Mouse (Mus musculus): ENCODE measurements around the gene Igfn1.

Gene Igfn1

GRCm38 (mm10) chr1:135933704-135934293 lies 72.3 kb downstream of the Igfn1 start:
- DNase-seq (ENCODE audit: low read depth, low spot score), result peak; percentile 69

- peak; percentile 42 for DNase-seq (ENCODE audit: low read depth, low spot score)
Measured at GRCm38 (mm10) chr1:135929876-135930275, 76.3 kb downstream of the Igfn1 start.

GRCm38 (mm10) chr1:135925848-135926247 lies 80.3 kb downstream of the Igfn1 start:
- DNase-seq (ENCODE audit: low read depth, low spot score), result peak; percentile 25

- no peak for DNase-seq (ENCODE audit: low read depth, low spot score)
Measured at GRCm38 (mm10) chr1:135924377-135924994, 81.7 kb downstream of the Igfn1 start.

- DNase-seq (ENCODE audit: low read depth, low spot score), result no peak
Measured at GRCm38 (mm10) chr1:135923229-135923628, 82.9 kb downstream of the Igfn1 start.

GRCm38 (mm10) chr1:135918644-135919407 lies 87.3 kb downstream of the Igfn1 start, which contains the start of gene Pkp1:
Gene Pkp1 (minus strand): TSS chr1:135919207.
- DNase-seq (ENCODE audit: low read depth, low spot score), result no peak

- no peak for DNase-seq (ENCODE audit: low read depth, low spot score)
Measured at GRCm38 (mm10) chr1:135917206-135917605, 88.9 kb downstream of the Igfn1 start.

- DNase-seq (ENCODE audit: low read depth, low spot score), result no peak
Measured at GRCm38 (mm10) chr1:135916486-135917058, 89.6 kb downstream of the Igfn1 start.

- DNase-seq (ENCODE audit: low read depth, low spot score), result no peak
Measured at GRCm38 (mm10) chr1:135913657-135914056, 92.5 kb downstream of the Igfn1 start.

GRCm38 (mm10) chr1:135909381-135909780 lies 96.8 kb downstream of the Igfn1 start:
- DNase-seq (ENCODE audit: low read depth, low spot score), result no peak

- peak; percentile 83 for DNase-seq (ENCODE audit: low read depth, low spot score)
Measured at GRCm38 (mm10) chr1:135906736-135907135, 99.4 kb downstream of the Igfn1 start.
